Mouse (Mus musculus) liver (tissue): ENCODE measurements around the gene Prss50.
"Not testable (repeated sequence)": the region's sequence is repeated elsewhere in the genome, so short reads cannot be mapped to it uniquely, and the experiment has no call there.

Experiments used
- DNase-seq: peaks from one replicate; pipeline ENCODE4 v3.0.0-alpha.2; 2020; ENCODE audit warnings: mixed read lengths

The Prss50 gene

GRCm38 (mm10) chr9:110857781-110858472, at the start of gene Prss50:
TSS of gene Prss50 (plus strand) at chr9:110857967.
- DNase-seq: peak; percentile 68

GRCm38 (mm10) chr9:110810051-110810450, 47.7 kb upstream of the Prss50 start:
- DNase-seq: no peak

GRCm38 (mm10) chr9:110813789-110814188, 44.0 kb upstream of the Prss50 start, which contains the start of gene Prss44:
TSS of gene Prss44 (plus strand) at chr9:110813994.
- DNase-seq: no peak

- not testable (repeated sequence) for DNase-seq
Measured at GRCm38 (mm10) chr9:110820546-110820945, 37.2 kb upstream of the Prss50 start.

GRCm38 (mm10) chr9:110821436-110821835, 36.3 kb upstream of the Prss50 start:
- no peak for DNase-seq

GRCm38 (mm10) chr9:110825426-110825825, 32.3 kb upstream of the Prss50 start:
- DNase-seq: no peak

GRCm38 (mm10) chr9:110825832-110826231, 31.9 kb upstream of the Prss50 start:
- DNase-seq: no peak

- DNase-seq: no peak
Measured at GRCm38 (mm10) chr9:110826390-110826789, 31.4 kb upstream of the Prss50 start, which contains the start of gene Prss43. TSS of gene Prss43 (plus strand) at chr9:110826690.

- peak; percentile 32 for DNase-seq
Measured at GRCm38 (mm10) chr9:110833021-110833420, 24.7 kb upstream of the Prss50 start.

- DNase-seq: no peak
Measured at GRCm38 (mm10) chr9:110834411-110834810, 23.4 kb upstream of the Prss50 start, which contains the start of gene Prss45. TSS of gene Prss45 (plus strand) at chr9:110834588.

- DNase-seq: no peak
Measured at GRCm38 (mm10) chr9:110834961-110835360, 22.8 kb upstream of the Prss50 start.

- no peak for DNase-seq
Measured at GRCm38 (mm10) chr9:110836112-110836511, 21.7 kb upstream of the Prss50 start.

- DNase-seq: no peak
Measured at GRCm38 (mm10) chr9:110840905-110841304, 16.9 kb upstream of the Prss50 start.

- no peak for DNase-seq
Measured at GRCm38 (mm10) chr9:110841438-110841837, 16.3 kb upstream of the Prss50 start.

GRCm38 (mm10) chr9:110844206-110844605, 13.6 kb upstream of the Prss50 start, which contains the start of gene Prss46:
TSS of gene Prss46 (plus strand) at chr9:110844506.
- no peak for DNase-seq

- DNase-seq: no peak
Measured at GRCm38 (mm10) chr9:110849162-110849561, 8.6 kb upstream of the Prss50 start.

GRCm38 (mm10) chr9:110855903-110856302, 1.9 kb upstream of the Prss50 start:
- no peak for DNase-seq

- no peak for DNase-seq
Measured at GRCm38 (mm10) chr9:110856920-110857319, 847 bp upstream of the Prss50 start.

GRCm38 (mm10) chr9:110858523-110858922, 756 bp downstream of the Prss50 start:
- DNase-seq: no peak

GRCm38 (mm10) chr9:110858967-110859596, 1.3 kb downstream of the Prss50 start:
- DNase-seq: peak; percentile 59

GRCm38 (mm10) chr9:110871030-110871429, 13.3 kb downstream of the Prss50 start:
- peak; percentile 58 for DNase-seq

- DNase-seq: no peak
Measured at GRCm38 (mm10) chr9:110873681-110874659, 16.2 kb downstream of the Prss50 start.

GRCm38 (mm10) chr9:110874660-110875191, 17.0 kb downstream of the Prss50 start:
- DNase-seq: no peak
